In the genomic region with DNA sequence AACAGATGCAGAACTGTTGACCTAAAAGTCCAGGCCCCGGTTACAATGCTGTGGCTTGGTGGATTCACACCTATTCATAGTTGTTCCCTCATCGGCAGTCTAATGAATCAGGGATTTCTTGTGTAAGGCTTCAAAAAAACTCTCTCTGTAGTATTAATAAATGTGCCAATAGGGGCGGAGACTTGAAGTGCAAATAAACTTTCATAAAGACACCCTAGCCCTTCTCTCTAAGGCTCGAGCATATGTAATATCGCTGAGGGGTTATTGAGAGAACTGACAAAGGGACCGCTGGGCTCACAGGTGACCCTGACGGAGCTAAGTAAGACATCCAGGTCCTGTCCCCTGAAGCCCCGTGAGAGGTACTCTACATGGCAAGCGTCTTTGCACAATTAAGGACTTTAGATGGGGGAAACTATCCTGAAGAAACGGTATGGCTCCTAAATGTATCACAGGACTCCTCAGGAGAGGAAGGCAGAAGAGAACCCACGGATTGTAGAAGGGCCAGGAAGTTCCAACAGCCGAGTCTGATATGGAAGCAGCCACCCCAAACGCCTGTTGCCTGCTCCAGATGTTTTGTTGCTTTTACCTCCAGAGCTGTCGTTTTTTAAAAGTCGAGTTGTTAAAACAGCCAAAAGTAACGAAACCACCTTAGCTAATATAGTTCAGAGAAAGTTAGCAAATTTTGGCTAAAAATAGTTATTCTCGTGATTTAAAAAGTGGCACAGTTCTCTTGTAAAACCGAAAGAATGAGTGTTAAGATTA, we compare ENCODE assay signal across 8 mouse cellular contexts. TPM values are rescaled to one million over a fixed set of nuclear protein-coding genes. Genes with fewer than 3 reads are reported as not detected.
DNase-seq lines count a peak whose midpoint lies in the region; ATAC-seq and TF ChIP-seq lines count a peak whose summit lies in the region.

No protein-coding gene starts in this region.

- H3K9me3 ChIP-seq in limb, embryonic 12.5 days, result no peaks in the 10 kb centered on the region
- no peaks in the 10 kb centered on the region for H3K9me3 ChIP-seq in neural tube, embryonic 14.5 days (ENCODE audit: control insufficient read depth, low read length)

- H3K9ac ChIP-seq in liver, adult 2 months (ENCODE audit: low read depth, low read length), result peak overlapping the region; percentile 79
- H3K9ac ChIP-seq in limb, embryonic 12.5 days (replicated peaks), result peak overlapping the region; percentile 70
- no peak overlapping the region for H3K9ac ChIP-seq in neural tube, embryonic 14.5 days (replicated peaks; ENCODE audit: low read depth, low read length)

- H3K36me3 ChIP-seq in liver, adult 2 months (ENCODE audit: control insufficient read depth, insufficient read depth, low read length), result peaks cover 2% of the 10 kb centered on the region; the same call in 1 of the 2 replicates
- H3K36me3 ChIP-seq in limb, embryonic 12.5 days, result peaks cover 10% of the 10 kb centered on the region
- no peaks in the 10 kb centered on the region for H3K36me3 ChIP-seq in neural tube, embryonic 14.5 days (ENCODE audit: control insufficient read depth, insufficient read depth, low read length)

- peaks cover 14% of the 10 kb centered on the region for H3K4me1 ChIP-seq in liver, adult 2 months (ENCODE audit: control insufficient read depth, insufficient read depth, low read length)
- H3K4me1 ChIP-seq in limb, embryonic 12.5 days (replicated peaks), result peaks cover 25% of the 10 kb centered on the region; the same call in 1 of the 2 replicates
- peaks cover 3% of the 10 kb centered on the region; the same call in 1 of the 2 replicates for H3K4me1 ChIP-seq in neural tube, embryonic 14.5 days (ENCODE audit: control insufficient read depth, insufficient read depth, low read length)

- H3K79me2 ChIP-seq in liver, adult 2 months (ENCODE audit: control insufficient read depth, insufficient read depth, low read length), result no peaks in the 10 kb centered on the region; the same call in 1 of the 2 replicates

- ATAC-seq in limb, embryonic 12.5 days (ENCODE audit: insufficient number of reproducible peaks, insufficient read depth, low FRiP score, low TSS enrichment, low read depth), result no peak
- no peak for ATAC-seq in neural tube, embryonic 14.5 days (ENCODE audit: low read depth)

- DNase-seq in liver, adult 2 months (ENCODE audit: extremely low read depth, low read depth, low spot score), result peak; percentile 78
- no peak for DNase-seq in liver
- peak; percentile 12 for DNase-seq in fibroblast of lung, adult 2 months (ENCODE audit: low read depth)
- no peak for DNase-seq in urinary bladder, adult 18-20 months (ENCODE audit: low spot score in 2 of 2)
- DNase-seq in gastrocnemius, postnatal 10 days, result no peak
- DNase-seq in kidney, postnatal 14 days, result no peak

- peak overlapping the region; percentile 65 for H3K4me2 ChIP-seq in limb, embryonic 12.5 days
- H3K4me2 ChIP-seq in neural tube, embryonic 14.5 days (ENCODE audit: low read depth, low read length), result peak overlapping the region; percentile 71

- no peak for TF ChIP-seq POLR2A in liver, adult 2 months (IDR thresholded peaks at IDR 0.05; ENCODE audit: extremely low read depth, insufficient read depth, low read length)

- peak overlapping the region; percentile 75 for H3K4me3 ChIP-seq in liver, adult 2 months (ENCODE audit: insufficient read depth, low read depth, low read length)
- H3K4me3 ChIP-seq in limb, embryonic 12.5 days (replicated peaks), result peak overlapping the region; percentile 61
- peak overlapping the region; percentile 63 for H3K4me3 ChIP-seq in neural tube, embryonic 14.5 days (ENCODE audit: low read depth, low read length)

- WGBS in liver, adult 2 months, result 19% methylated on average over 18 of the region's 18 CpGs
- 47% methylated on average over 18 of the region's 18 CpGs for WGBS in limb, embryonic 12.5 days
- WGBS in neural tube, embryonic 14.5 days, result 57% methylated on average over 18 of the region's 18 CpGs

- H3K27me3 ChIP-seq in liver, adult 2 months (ENCODE audit: control insufficient read depth, insufficient read depth, low read length), result no peaks in the 10 kb centered on the region
- no peaks in the 10 kb centered on the region; the same call in 1 of the 2 replicates for H3K27me3 ChIP-seq in limb, embryonic 12.5 days
- H3K27me3 ChIP-seq in neural tube, embryonic 14.5 days (ENCODE audit: control insufficient read depth, insufficient read depth, low read length), result no peaks in the 10 kb centered on the region

- H3K27ac ChIP-seq in liver, adult 2 months (replicated peaks; ENCODE audit: insufficient read depth, low read depth, low read length), result peak overlapping the region; percentile 79
- H3K27ac ChIP-seq in limb, embryonic 12.5 days, result peak overlapping the region; percentile 91
- H3K27ac ChIP-seq in neural tube, embryonic 14.5 days (ENCODE audit: low read depth, low read length), result no peak overlapping the region

- TF ChIP-seq CTCF in liver, adult 2 months (IDR thresholded peaks at IDR 0.05; ENCODE audit: low read depth, low read length), result no peak

RNA-seq across cellular contexts. Expression of gene Ropn1l, which starts 1.0 kb away (rescaled TPM):
- 12.1 and 13.0 TPM in 2 replicates for total RNA-seq in liver, adult 2 months (2014; rRNA removed)
- polyA plus RNA-seq in liver, adult 2 months (2012; rRNA removed), result 8.0 and 8.5 TPM in 2 replicates
- 2.3 and 3.6 TPM in 2 replicates for polyA plus RNA-seq in limb, embryonic 12.5 days (2016; fragmentation: Nextera tagmentation; extraction: Ambion mirVana)
- polyA plus RNA-seq in neural tube, embryonic 14.5 days (2014; fragmentation: Nextera tagmentation; extraction: Ambion mirVana), result 1.9 TPM in 2 replicates
- total RNA-seq in gastrocnemius, postnatal 10 days (2021), result under 1 TPM in 1 of 2 experiments, not detected in 1; 0.38 TPM

Comparison
In these comparisons a context has a peak if more than half of its experiments do, and no peak if none do; other contexts are left out.
1. DNase-seq: peak in liver, adult 2 months (single experiment) and fibroblast of lung, adult 2 months (single experiment); none in liver (single experiment), urinary bladder, adult 18-20 months (0 of 2), gastrocnemius, postnatal 10 days (single experiment) and kidney, postnatal 14 days (single experiment).
2. Peak in every context shown above with its lines, with median percentiles within 50 percentile points of each other: H3K4me3 ChIP-seq.